Mouse (Mus musculus) forebrain, embryonic 14.5 days (tissue): ENCODE results near the gene Gpld1. TPM values are rescaled to one million over a fixed set of nuclear protein-coding genes. Genes with fewer than 3 reads are reported as not detected.
A peak's percentile ranks its signal among the peaks of the same experiment; 100 is the strongest.

Experiments used
- ATAC-seq: fragments of 200-750 bp; cut with Nextera tagmentation; 2 replicates; pipeline ENCODE4 v1.8.0; 2017; ENCODE audit warnings: mild to moderate bottlenecking, moderate library complexity
- DNase-seq: peaks from one replicate; pipeline ENCODE4 v3.0.0-alpha.2; 2015; ENCODE audit warnings: low spot score
- H3K27ac ChIP-seq: fragments of 300-500 bp; sonication (generic); 2 replicates; pipeline ENCODE4 v1.5.1; 2014; ENCODE audit warnings: low read depth, mild to moderate bottlenecking, control low read depth, low read length, moderate library complexity
- H3K27me3 ChIP-seq: fragments of 300-500 bp; sonication (generic); replicated peaks from 2 replicates; pipeline ENCODE4 v1.6.1; 2014; ENCODE audit warnings: low read length, control low read depth, mixed read lengths; ENCODE audit not compliant: control insufficient read depth, insufficient read depth
- H3K36me3 ChIP-seq: fragments of 300-500 bp; sonication (generic); 2 replicates; pipeline ENCODE4 v1.6.1; 2014; ENCODE audit warnings: low read length, control low read depth; ENCODE audit not compliant: control insufficient read depth, insufficient read depth
- H3K4me1 ChIP-seq: fragments of 300-500 bp; sonication (generic); 2 replicates; pipeline ENCODE4 v1.6.1; 2014; ENCODE audit warnings: antibody characterized with exemption, low read length, control low read depth; ENCODE audit not compliant: control insufficient read depth, insufficient read depth
- H3K4me2 ChIP-seq: fragments of 300-500 bp; sonication (generic); 2 replicates; pipeline ENCODE4 v1.6.1; 2014; ENCODE audit warnings: mild to moderate bottlenecking, control low read depth, low read length
- H3K4me3 ChIP-seq: fragments of 300-500 bp; sonication (generic); 2 replicates; pipeline ENCODE4 v1.5.1; 2014; ENCODE audit warnings: low read depth, low read length, control low read depth
- H3K9ac ChIP-seq: fragments of 300-500 bp; sonication (generic); 2 replicates; pipeline ENCODE4 v1.6.1; 2014; ENCODE audit warnings: mild to moderate bottlenecking, low read length, control low read depth, moderate library complexity
- H3K9me3 ChIP-seq: fragments of 300-500 bp; sonication (generic); replicated peaks from 2 replicates; pipeline ENCODE4 v1.6.1; 2016; ENCODE audit warnings: low read length, control low read depth, mixed read lengths; ENCODE audit not compliant: control insufficient read depth
- WGBS: fragments of 180-500 bp; shearing (Covaris S2); extraction: QIAGEN DNeasy Blood & Tissue Kit; methylation state at CpG from one replicate; pipeline ENCODE4 v1.1.7; 2014; 5-methylcytosine and 5-hydroxymethylcytosine counted together
- polyA plus RNA-seq: library from polyadenylated mRNA; unstranded; fragments of >200 nt; fragmentation: Nextera tagmentation; extraction: Ambion mirVana; gene quantifications from 2 replicates; pipeline ENCODE4 v1.2.1, GENCODE M21; 2014

The Gpld1 gene
- polyA plus RNA-seq = 0.67 and 0.99 TPM in 2 replicates

DNA sequence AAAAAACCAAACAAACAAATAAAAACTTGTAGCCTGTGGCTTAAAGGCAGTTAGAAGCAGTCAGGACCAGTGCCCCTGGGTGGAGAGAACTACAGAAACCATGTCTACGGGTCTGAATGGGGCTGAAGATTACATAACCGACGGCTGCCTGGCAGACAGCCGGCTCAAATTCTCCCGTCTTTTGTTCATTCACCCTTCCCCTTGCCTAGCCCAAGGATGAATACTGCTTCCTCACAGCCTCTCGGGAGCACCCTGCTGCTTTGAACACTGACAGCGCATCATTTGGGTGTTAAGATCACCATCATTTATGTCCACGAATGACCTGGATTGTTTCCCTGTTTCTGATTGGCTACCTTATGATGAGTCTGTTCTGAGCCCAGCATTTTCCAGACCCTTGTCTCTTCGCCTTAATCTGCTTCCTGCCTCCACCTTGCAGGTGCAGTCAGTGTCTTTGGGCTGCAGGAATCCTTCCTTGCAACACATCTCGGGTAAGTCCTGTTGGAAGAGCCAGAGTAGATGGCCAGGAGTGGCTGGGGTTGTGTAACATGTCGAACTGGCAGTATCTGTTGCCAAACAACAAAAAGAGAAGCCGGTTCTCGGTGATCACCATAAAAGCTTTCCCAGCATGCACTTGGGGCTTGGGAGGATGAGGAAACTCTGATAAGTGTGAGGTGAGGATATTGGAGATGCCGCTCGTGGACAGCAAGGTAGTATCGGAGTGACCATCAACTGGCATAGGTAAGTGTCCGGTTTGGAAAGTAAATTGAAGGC lies at the start of gene Gpld1:
Gene Gpld1 (plus strand): TSS at position 641 of the 771 bp plus-strand sequence.
- ATAC-seq (peak; percentile 2; the same call in 1 of the 2 replicates), DNase-seq (peak; percentile 44)
- peaks cover 7% of the 10 kb centered on the region; the same call in 1 of the 2 replicates for H3K4me1 ChIP-seq
- no peaks in the 10 kb centered on the region for H3K36me3 ChIP-seq
- H3K27ac ChIP-seq = no peak within 1 kb of the TSS
- H3K4me2 ChIP-seq = no peak within 1 kb of the TSS; the same call in 1 of the 2 replicates
- H3K4me3 ChIP-seq = no peak within 1 kb of the TSS
- no peaks in the 10 kb centered on the region for H3K27me3 ChIP-seq
- 43% methylated on average over 17 of the region's 17 CpGs for WGBS
- H3K9me3 ChIP-seq = no peaks in the 10 kb centered on the region
- H3K9ac ChIP-seq = no peak within 1 kb of the TSS

DNA sequence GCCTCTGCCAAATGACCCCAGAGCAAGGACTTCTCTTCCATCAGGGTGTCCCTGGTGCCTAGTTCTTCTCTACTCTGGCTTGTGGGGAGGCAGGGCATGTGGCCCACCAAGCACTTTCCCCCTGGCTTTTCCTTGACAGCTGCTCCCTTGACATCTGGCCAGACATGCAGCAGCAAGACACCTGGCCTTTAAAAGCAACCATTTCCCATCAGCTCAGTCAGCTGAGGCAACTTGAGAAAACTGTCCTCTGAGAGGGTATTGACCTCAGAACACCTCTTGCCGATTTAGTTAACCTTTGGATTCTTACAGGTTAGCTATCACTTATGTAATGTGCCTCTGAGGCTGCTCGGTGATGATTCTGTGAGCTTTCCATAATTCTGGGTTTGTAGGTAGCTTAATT lies 49.1 kb upstream of the Gpld1 start:
- H3K27me3 ChIP-seq = no peaks in the 10 kb centered on the region
- 91% methylated on average over 2 of the region's 2 CpGs for WGBS

DNA sequence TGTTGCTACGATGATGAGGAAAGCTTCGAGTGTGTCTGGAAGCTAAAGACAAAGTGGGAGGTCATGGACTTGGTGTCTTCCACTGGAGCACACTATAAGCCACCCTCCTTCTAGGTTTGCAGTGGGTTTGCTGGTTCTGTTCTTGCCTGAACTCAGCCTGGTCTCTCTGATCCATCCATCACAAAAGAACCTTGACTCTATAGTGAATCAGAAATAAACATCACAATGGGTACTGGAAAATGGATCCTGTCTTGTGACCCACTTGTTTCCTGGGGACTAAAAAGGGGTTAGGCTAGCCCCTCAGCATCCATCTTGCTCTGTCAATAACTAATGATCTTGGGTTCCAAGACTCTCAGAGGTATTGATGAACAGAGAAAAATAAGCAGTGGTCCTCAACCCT lies 41.0 kb upstream of the Gpld1 start:
- Histone ChIP-seq H3K9ac (no peak overlapping the region), H3K27me3 (no peaks in the 10 kb centered on the region)
- ATAC-seq = no peak

More for the DNA sequence above, 49.1 kb upstream of the Gpld1 start:
- no peak overlapping the region for H3K9ac ChIP-seq
- H3K4me2 ChIP-seq = no peak overlapping the region
- no peak overlapping the region for H3K27ac ChIP-seq
- no peak overlapping the region for H3K4me3 ChIP-seq
- no peak for DNase-seq
- H3K4me1 ChIP-seq = no peaks in the 10 kb centered on the region
- ATAC-seq = no peak
- H3K36me3 ChIP-seq = no peaks in the 10 kb centered on the region
- no peaks in the 10 kb centered on the region for H3K9me3 ChIP-seq

DNA sequence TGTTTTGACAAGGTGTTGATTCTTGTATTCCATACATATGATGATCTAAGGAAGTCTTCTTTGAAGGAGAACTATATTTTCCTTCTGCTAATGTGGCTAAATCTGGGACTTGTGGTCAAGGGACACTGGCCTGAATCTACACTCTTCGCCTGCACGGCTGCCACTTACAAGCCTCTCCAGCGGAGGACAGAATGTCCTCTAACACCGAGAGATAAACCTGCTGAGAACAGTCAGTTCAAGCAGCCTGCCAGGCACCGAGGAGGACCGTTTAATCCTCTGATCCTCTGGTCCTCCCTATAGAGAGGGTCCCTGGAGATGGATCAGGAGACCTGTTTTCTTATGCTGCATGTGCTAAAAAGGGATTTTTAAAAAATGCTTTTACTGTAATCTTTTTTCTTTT lies 39.5 kb upstream of the Gpld1 start:
- Histone ChIP-seq H3K27ac (no peak overlapping the region), H3K9me3 (no peaks in the 10 kb centered on the region), H3K36me3 (no peaks in the 10 kb centered on the region), H3K4me2 (no peak overlapping the region), H3K27me3 (no peaks in the 10 kb centered on the region), H3K9ac (no peak overlapping the region), H3K4me1 (no peaks in the 10 kb centered on the region), H3K4me3 (no peak overlapping the region)
- no peak for ATAC-seq
- WGBS = 82% methylated on average over 6 of the region's 6 CpGs
- no peak for DNase-seq

More for the DNA sequence above, 41.0 kb upstream of the Gpld1 start:
- Histone ChIP-seq H3K4me3 (no peak overlapping the region), H3K27ac (no peak overlapping the region), H3K4me1 (no peaks in the 10 kb centered on the region), H3K9me3 (no peaks in the 10 kb centered on the region), H3K4me2 (no peak overlapping the region), H3K36me3 (no peaks in the 10 kb centered on the region)
- 93% methylated on average over 2 of the region's 2 CpGs for WGBS
- no peak for DNase-seq

DNA sequence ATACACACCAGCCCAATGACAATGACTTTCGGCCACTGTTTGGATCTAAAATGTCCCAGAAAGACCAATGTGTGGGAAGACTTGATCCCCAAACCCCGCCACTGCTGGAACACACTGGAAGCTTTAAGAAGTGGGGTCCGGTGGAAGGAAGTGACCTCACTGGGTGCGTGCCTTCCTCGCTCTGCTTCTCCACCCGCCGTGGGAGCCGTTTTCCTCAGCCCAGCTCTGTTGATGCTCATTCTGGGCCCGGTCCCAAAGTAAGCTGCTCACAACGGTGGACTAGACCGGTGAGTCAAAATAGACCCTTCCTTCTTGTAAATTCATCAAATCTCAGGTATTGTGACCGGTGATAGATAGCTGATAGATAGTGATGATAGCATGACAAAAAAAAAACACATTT lies 37.5 kb upstream of the Gpld1 start:
- DNase-seq = no peak
- H3K9ac ChIP-seq = no peak overlapping the region
- H3K9me3 ChIP-seq = no peaks in the 10 kb centered on the region
- no peaks in the 10 kb centered on the region for H3K36me3 ChIP-seq
- H3K4me2 ChIP-seq = no peak overlapping the region
- H3K4me1 ChIP-seq = no peaks in the 10 kb centered on the region
- 95% methylated on average over 12 of the region's 12 CpGs for WGBS
- H3K27ac ChIP-seq = no peak overlapping the region
- no peaks in the 10 kb centered on the region for H3K27me3 ChIP-seq
- no peak overlapping the region for H3K4me3 ChIP-seq
- ATAC-seq = no peak

DNA sequence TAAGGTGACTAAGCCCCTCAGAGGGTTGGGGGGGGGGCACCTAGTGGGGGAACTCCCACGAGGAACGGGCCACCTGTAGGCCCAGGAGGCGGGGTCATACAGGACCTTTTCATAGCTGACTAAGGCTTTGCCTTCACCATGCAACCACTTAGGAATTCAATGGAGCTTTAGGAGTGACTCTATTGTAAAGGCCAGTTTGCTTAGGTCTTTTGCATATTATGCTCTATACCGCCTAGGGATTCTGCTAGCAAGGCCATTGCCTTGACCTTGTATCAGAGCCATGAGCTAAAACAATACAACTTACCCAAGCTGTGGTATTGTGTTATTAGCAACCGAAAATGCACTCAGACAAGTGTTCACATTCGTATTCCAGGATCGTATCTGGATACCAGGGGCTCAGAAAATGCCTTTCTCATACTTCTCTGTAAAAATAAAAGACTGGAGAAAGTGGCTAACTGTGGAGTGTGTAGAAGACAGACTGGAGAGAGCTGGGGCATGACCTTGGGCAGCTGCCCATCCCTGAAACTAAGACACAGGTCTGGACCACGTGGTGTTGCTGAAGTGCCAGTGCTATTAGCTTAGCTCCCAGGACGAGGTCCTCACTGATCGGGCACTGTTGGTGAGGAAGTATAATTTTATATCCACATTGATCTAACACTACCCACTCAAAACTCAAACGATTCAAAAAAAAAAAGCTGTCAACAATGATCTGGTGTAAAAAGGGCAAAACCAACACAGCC lies 36.0 kb upstream of the Gpld1 start:
- H3K27me3 ChIP-seq = no peaks in the 10 kb centered on the region
- H3K4me3 ChIP-seq = no peak overlapping the region
- no peak overlapping the region for H3K4me2 ChIP-seq
- H3K36me3 ChIP-seq = peaks cover 6% of the 10 kb centered on the region
- peak; percentile 0 for DNase-seq
- no peak overlapping the region for H3K9ac ChIP-seq
- no peaks in the 10 kb centered on the region for H3K9me3 ChIP-seq
- WGBS = 71% methylated on average over 11 of the region's 11 CpGs
- ATAC-seq = no peak
- H3K27ac ChIP-seq = no peak overlapping the region
- H3K4me1 ChIP-seq = no peaks in the 10 kb centered on the region

DNA sequence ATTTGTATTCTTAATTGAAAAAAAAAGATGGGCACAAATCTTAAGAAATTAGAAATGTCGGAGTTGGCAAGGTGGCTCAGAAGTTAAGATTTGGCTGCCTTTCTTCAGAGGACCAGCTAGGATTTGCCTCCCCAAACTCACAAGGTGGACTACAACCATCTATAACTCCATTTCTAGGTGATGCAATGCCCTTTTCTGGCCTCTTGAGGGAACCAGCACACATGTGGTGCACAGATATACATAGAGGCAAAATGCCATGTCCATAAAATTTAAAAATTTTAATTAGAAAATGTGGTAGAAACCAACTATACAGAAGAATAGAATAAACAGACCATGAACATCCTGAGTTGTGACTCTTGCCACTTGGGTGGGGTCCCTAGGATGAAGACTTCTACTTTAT lies 33.8 kb upstream of the Gpld1 start:
- Histone ChIP-seq H3K9me3 (no peaks in the 10 kb centered on the region), H3K36me3 (peaks cover 14% of the 10 kb centered on the region), H3K27ac (no peak overlapping the region), H3K4me3 (no peak overlapping the region), H3K27me3 (no peaks in the 10 kb centered on the region), H3K4me1 (no peaks in the 10 kb centered on the region), H3K9ac (no peak overlapping the region), H3K4me2 (no peak overlapping the region)
- 96% methylated on average over 1 of the region's 1 CpGs for WGBS
- no peak for ATAC-seq
- DNase-seq = no peak

DNA sequence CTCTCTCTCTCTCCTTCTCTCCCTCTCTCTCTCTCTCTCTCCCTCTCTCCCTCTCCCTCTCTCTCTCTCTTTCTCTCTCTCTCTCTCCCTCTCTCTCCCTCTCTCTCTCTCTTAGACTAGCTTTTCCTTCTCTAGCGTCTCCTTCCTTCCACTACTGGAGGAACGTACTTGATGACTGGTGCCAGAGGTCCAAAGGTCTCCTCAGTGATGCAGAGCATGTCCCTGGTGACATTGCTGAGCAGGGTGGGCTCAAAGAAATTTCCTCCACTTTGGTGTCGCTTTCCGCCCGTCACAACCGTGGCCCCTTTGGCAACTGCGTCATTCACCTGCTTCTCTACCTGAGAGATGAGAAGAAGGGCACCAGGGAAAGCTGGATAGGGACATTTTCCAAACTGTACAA lies 29.4 kb upstream of the Gpld1 start:
- Histone ChIP-seq H3K4me1 (no peaks in the 10 kb centered on the region), H3K4me3 (no peak overlapping the region), H3K36me3 (peaks cover 26% of the 10 kb centered on the region), H3K9ac (no peak overlapping the region), H3K27ac (no peak overlapping the region), H3K27me3 (no peaks in the 10 kb centered on the region), H3K9me3 (no peaks in the 10 kb centered on the region), H3K4me2 (no peak overlapping the region)
- DNase-seq (no peak), ATAC-seq (no peak)
- WGBS = 93% methylated on average over 7 of the region's 7 CpGs

DNA sequence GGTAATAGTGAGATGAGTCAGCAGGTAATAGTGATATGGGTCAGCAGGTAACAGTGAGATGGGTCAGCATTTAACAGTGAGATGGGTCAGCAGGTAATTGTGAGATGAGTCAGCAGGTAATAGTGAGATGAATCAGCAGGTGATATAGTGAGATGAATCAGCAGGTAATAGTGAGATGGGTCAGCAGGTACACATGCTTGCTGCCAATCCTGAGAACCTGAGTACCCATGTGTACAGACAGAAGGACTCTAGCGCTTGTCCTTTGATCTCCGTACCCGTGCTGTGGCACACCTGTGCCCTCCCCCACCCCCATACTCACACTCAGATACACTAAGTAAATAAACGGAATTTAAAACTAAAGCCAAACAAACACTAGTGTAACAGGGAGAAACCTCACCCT lies 28.0 kb upstream of the Gpld1 start:
- ATAC-seq (no peak), DNase-seq (no peak)
- Histone ChIP-seq H3K9me3 (no peaks in the 10 kb centered on the region), H3K36me3 (peaks cover 31% of the 10 kb centered on the region), H3K4me3 (no peak overlapping the region), H3K4me2 (no peak overlapping the region), H3K9ac (no peak overlapping the region), H3K27ac (no peak overlapping the region), H3K4me1 (no peaks in the 10 kb centered on the region), H3K27me3 (no peaks in the 10 kb centered on the region)
- 94% methylated on average over 4 of the region's 4 CpGs for WGBS
